Mouse (Mus musculus): ENCODE data around the gene 1810010H24Rik. TPM values are rescaled to one million over a fixed set of nuclear protein-coding genes. Genes with fewer than 3 reads are reported as not detected.

Gene 1810010H24Rik
- polyA plus RNA-seq, 1 experiment from 2014 or later: 1.7 TPM

- H3K4me1 ChIP-seq: no peaks in the 10 kb centered on the region
- 93% methylated on average over 3 of the region's 3 CpGs for WGBS
- H3K27me3 ChIP-seq (ENCODE audit: poor library complexity, severe bottlenecking): no peaks in the 10 kb centered on the region
- H3K36me3 ChIP-seq (replicated peaks): peaks cover 97% of the 10 kb centered on the region
- no peak overlapping the region for H3K4me3 ChIP-seq
- no peaks in the 10 kb centered on the region for H3K9me3 ChIP-seq
- no peak overlapping the region for H3K27ac ChIP-seq
- no peak for DNase-seq (ENCODE audit: extremely low spot score, low spot score)
Observed at GRCm38 (mm10) chr11:107063067-107063466, 37.6 kb downstream of the 1810010H24Rik start.

GRCm38 (mm10) chr11:107064590-107064989, 39.1 kb downstream of the 1810010H24Rik start:
- Histone ChIP-seq H3K4me3 (no peak overlapping the region), H3K36me3 (replicated peaks) (peaks cover 92% of the 10 kb centered on the region), H3K9me3 (no peaks in the 10 kb centered on the region), H3K27me3 (ENCODE audit: poor library complexity, severe bottlenecking) (no peaks in the 10 kb centered on the region), H3K27ac (no peak overlapping the region), H3K4me1 (no peaks in the 10 kb centered on the region)
- DNase-seq (ENCODE audit: extremely low spot score, low spot score): no peak
- WGBS: 89% methylated on average over 1 of the region's 1 CpGs

- Histone ChIP-seq H3K27me3 (ENCODE audit: poor library complexity, severe bottlenecking) (no peaks in the 10 kb centered on the region), H3K9me3 (no peaks in the 10 kb centered on the region), H3K36me3 (replicated peaks) (peaks cover 93% of the 10 kb centered on the region), H3K4me3 (no peak overlapping the region), H3K27ac (no peak overlapping the region), H3K4me1 (no peaks in the 10 kb centered on the region)
- DNase-seq (ENCODE audit: extremely low spot score, low spot score): no peak
- 93% methylated on average over 11 of the region's 11 CpGs for WGBS
Observed at GRCm38 (mm10) chr11:107065216-107065785, 39.8 kb downstream of the 1810010H24Rik start.

Other genes with a start within 250 kb of the 1810010H24Rik start
- gene Polg2, start 246.1 kb upstream of the 1810010H24Rik start, polyA plus RNA-seq (2016; fragmentation: Nextera tagmentation; extraction: Ambion mirVana): 10.1 and 10.9 TPM in 2 replicates
- gene Ddx5, start 236.5 kb upstream of the 1810010H24Rik start, polyA plus RNA-seq (2016; fragmentation: Nextera tagmentation; extraction: Ambion mirVana): 311 and 330 TPM in 2 replicates
- 18.7 and 20.0 TPM in 2 replicates for gene Cep95, start 236.4 kb upstream of the 1810010H24Rik start, polyA plus RNA-seq (2016; fragmentation: Nextera tagmentation; extraction: Ambion mirVana)
- gene Smurf2, start 105.0 kb upstream of the 1810010H24Rik start, polyA plus RNA-seq (2016; fragmentation: Nextera tagmentation; extraction: Ambion mirVana): 11.2 and 11.7 TPM in 2 replicates
- gene Kpna2, start 26.1 kb upstream of the 1810010H24Rik start, polyA plus RNA-seq (2016; fragmentation: Nextera tagmentation; extraction: Ambion mirVana): 799 and 813 TPM in 2 replicates
- 32.5 and 35.7 TPM in 2 replicates for gene Bptf, start 106.4 kb downstream of the 1810010H24Rik start, polyA plus RNA-seq (2016; fragmentation: Nextera tagmentation; extraction: Ambion mirVana)
- 77.3 and 84.4 TPM in 2 replicates for gene Nol11, start 163.7 kb downstream of the 1810010H24Rik start, polyA plus RNA-seq (2016; fragmentation: Nextera tagmentation; extraction: Ambion mirVana)

Measured in forebrain, embryonic 10.5 days (tissue).